Mouse (Mus musculus): Measurements from ENCODE around the gene Sash1. TPM values are rescaled to one million over a fixed set of nuclear protein-coding genes. Genes with fewer than 3 reads are reported as not detected.

Sash1 gene
- 4.2 and 6.4 TPM in 2 replicates for polyA plus RNA-seq (2014; fragmentation: Nextera tagmentation; extraction: Ambion mirVana)

GRCm38 (mm10) chr10:8885630-8886527 lies at the start of gene Sash1:
Gene Sash1, minus strand, starts transcription at chr10:8886070.
- H3K9ac ChIP-seq: peak within 1 kb of the TSS; percentile 83
- under 1% methylated on average over 80 of the region's 80 CpGs for WGBS

GRCm38 (mm10) chr10:8935601-8936000 lies 49.7 kb upstream of the Sash1 start:
- Histone ChIP-seq H3K9ac (no peak overlapping the region), H3K9me3 (ENCODE audit: low read depth, low read length) (no peaks in the 10 kb centered on the region), H3K4me1 (ENCODE audit: insufficient read depth) (no peaks in the 10 kb centered on the region), H3K27me3 (ENCODE audit: insufficient read depth, low read length) (no peaks in the 10 kb centered on the region), H3K4me2 (no peak overlapping the region), H3K4me3 (ENCODE audit: low read depth, low read length) (no peak overlapping the region), H3K27ac (ENCODE audit: low read depth) (no peak overlapping the region), H3K36me3 (ENCODE audit: insufficient read depth) (no peaks in the 10 kb centered on the region)
- ATAC-seq (ENCODE audit: insufficient read depth) (peak; percentile 41; the same call in 1 of the 2 replicates), DNase-seq (no peak)
- 55% methylated on average over 4 of the region's 4 CpGs for WGBS
- TF ChIP-seq CTCF (IDR thresholded peaks at IDR 0.05; ENCODE audit: low read depth): no peak

More at GRCm38 (mm10) chr10:8885630-8886527, at the start of gene Sash1:
- peak; percentile 91 for DNase-seq
- TF ChIP-seq CTCF (IDR thresholded peaks at IDR 0.05; ENCODE audit: low read depth): peak; percentile 6; the same call in 1 of the 2 replicates
- Histone ChIP-seq H3K4me1 (ENCODE audit: insufficient read depth) (peaks cover 11% of the 10 kb centered on the region), H3K4me2 (peak within 1 kb of the TSS; percentile 73), H3K36me3 (ENCODE audit: insufficient read depth) (no peaks in the 10 kb centered on the region), H3K27me3 (ENCODE audit: insufficient read depth, low read length) (no peaks in the 10 kb centered on the region), H3K27ac (ENCODE audit: low read depth) (peak within 1 kb of the TSS; percentile 97), H3K9me3 (ENCODE audit: low read depth, low read length) (no peaks in the 10 kb centered on the region), H3K4me3 (ENCODE audit: low read depth, low read length) (peak within 1 kb of the TSS; percentile 76)
- ATAC-seq (ENCODE audit: insufficient read depth): peak; percentile 92

GRCm38 (mm10) chr10:8933451-8934372 lies 47.8 kb upstream of the Sash1 start:
- Histone ChIP-seq H3K4me3 (ENCODE audit: low read depth, low read length) (no peak overlapping the region), H3K4me2 (no peak overlapping the region), H3K27me3 (ENCODE audit: insufficient read depth, low read length) (no peaks in the 10 kb centered on the region), H3K27ac (ENCODE audit: low read depth) (no peak overlapping the region), H3K9me3 (ENCODE audit: low read depth, low read length) (no peaks in the 10 kb centered on the region), H3K4me1 (ENCODE audit: insufficient read depth) (no peaks in the 10 kb centered on the region), H3K9ac (no peak overlapping the region), H3K36me3 (ENCODE audit: insufficient read depth) (no peaks in the 10 kb centered on the region)
- no peak for TF ChIP-seq CTCF (IDR thresholded peaks at IDR 0.05; ENCODE audit: low read depth)
- no peak for ATAC-seq (ENCODE audit: insufficient read depth)
- 79% methylated on average over 10 of the region's 10 CpGs for WGBS
- no peak for DNase-seq

GRCm38 (mm10) chr10:8931548-8932240 lies 45.8 kb upstream of the Sash1 start:
- Histone ChIP-seq H3K9ac (no peak overlapping the region), H3K4me2 (no peak overlapping the region), H3K36me3 (ENCODE audit: insufficient read depth) (no peaks in the 10 kb centered on the region), H3K4me3 (ENCODE audit: low read depth, low read length) (no peak overlapping the region), H3K4me1 (ENCODE audit: insufficient read depth) (no peaks in the 10 kb centered on the region), H3K27ac (ENCODE audit: low read depth) (no peak overlapping the region), H3K27me3 (ENCODE audit: insufficient read depth, low read length) (no peaks in the 10 kb centered on the region), H3K9me3 (ENCODE audit: low read depth, low read length) (no peaks in the 10 kb centered on the region)
- 77% methylated on average over 8 of the region's 8 CpGs for WGBS
- DNase-seq (no peak), ATAC-seq (ENCODE audit: insufficient read depth) (no peak)
- TF ChIP-seq CTCF (IDR thresholded peaks at IDR 0.05; ENCODE audit: low read depth): no peak

- Histone ChIP-seq H3K4me3 (ENCODE audit: low read depth, low read length) (no peak overlapping the region), H3K36me3 (ENCODE audit: insufficient read depth) (no peaks in the 10 kb centered on the region), H3K9me3 (ENCODE audit: low read depth, low read length) (no peaks in the 10 kb centered on the region), H3K9ac (no peak overlapping the region), H3K4me2 (no peak overlapping the region), H3K27ac (ENCODE audit: low read depth) (no peak overlapping the region), H3K4me1 (ENCODE audit: insufficient read depth) (no peaks in the 10 kb centered on the region), H3K27me3 (ENCODE audit: insufficient read depth, low read length) (no peaks in the 10 kb centered on the region)
- no peak for ATAC-seq (ENCODE audit: insufficient read depth)
- no peak for TF ChIP-seq CTCF (IDR thresholded peaks at IDR 0.05; ENCODE audit: low read depth)
- no peak for DNase-seq
These were observed 44.8 kb upstream of the Sash1 start for GRCm38 (mm10) chr10:8930672-8931071.

- no peak overlapping the region for H3K9ac ChIP-seq
- WGBS: 49% methylated on average over 10 of the region's 10 CpGs
- no peaks in the 10 kb centered on the region for H3K9me3 ChIP-seq (ENCODE audit: low read depth, low read length)
- H3K27ac ChIP-seq (ENCODE audit: low read depth): peak overlapping the region; percentile 75
- no peaks in the 10 kb centered on the region for H3K27me3 ChIP-seq (ENCODE audit: insufficient read depth, low read length)
- ATAC-seq (ENCODE audit: insufficient read depth) (peak; percentile 68), DNase-seq (peak; percentile 58)
- no peak overlapping the region for H3K4me3 ChIP-seq (ENCODE audit: low read depth, low read length)
- no peaks in the 10 kb centered on the region for H3K4me1 ChIP-seq (ENCODE audit: insufficient read depth)
- TF ChIP-seq CTCF (IDR thresholded peaks at IDR 0.05; ENCODE audit: low read depth): no peak
- no peaks in the 10 kb centered on the region for H3K36me3 ChIP-seq (ENCODE audit: insufficient read depth)
- H3K4me2 ChIP-seq: no peak overlapping the region
These were observed 43.1 kb upstream of the Sash1 start for GRCm38 (mm10) chr10:8928775-8929647.

Data from lung, embryonic 14.5 days (tissue).